Mouse (Mus musculus) testis, adult 2 months (tissue): ENCODE data around the gene Gm14862. TPM values are rescaled to one million over a fixed set of nuclear protein-coding genes. Genes with fewer than 3 reads are reported as not detected.

Experiments
- H3K27ac ChIP-seq: fragments of 200-500 bp; 2 replicates; pipeline ENCODE4 v1.5.1; 2012; ENCODE audit warnings: low read depth, low read length; ENCODE audit not compliant: control insufficient read depth, insufficient read depth
- H3K27me3 ChIP-seq: fragments of 200-500 bp; 2 replicates; pipeline ENCODE4 v1.6.1; 2012; ENCODE audit warnings: mild to moderate bottlenecking, low read length, moderate library complexity; ENCODE audit not compliant: control insufficient read depth, insufficient read depth
- H3K36me3 ChIP-seq: fragments of 200-500 bp; 2 replicates; pipeline ENCODE4 v1.6.1; 2012; ENCODE audit warnings: mild to moderate bottlenecking, low read length; ENCODE audit not compliant: control insufficient read depth, insufficient read depth
- H3K4me1 ChIP-seq: fragments of 200-500 bp; 2 replicates; pipeline ENCODE4 v1.6.1; 2012; ENCODE audit warnings: low read length; ENCODE audit not compliant: control insufficient read depth, insufficient read depth
- H3K4me3 ChIP-seq: fragments of 200-500 bp; 2 replicates; pipeline ENCODE4 v1.5.1; 2012; ENCODE audit warnings: low read depth, mild to moderate bottlenecking, low read length, moderate library complexity, mixed read lengths; ENCODE audit not compliant: control insufficient read depth
- CTCF ChIP-seq: fragments of 200-500 bp; IDR thresholded peaks from 2 replicates; pipeline ENCODE4 v1.5.1; 2012; ENCODE audit warnings: low read depth, mild to moderate bottlenecking, inconsistent platforms, low read length, moderate library complexity; ENCODE audit not compliant: control insufficient read depth, insufficient read depth, insufficient replicate concordance
- POLR2A ChIP-seq: fragments of 200-500 bp; IDR thresholded peaks from 2 replicates; pipeline ENCODE4 v1.6.1; 2012; ENCODE audit warnings: low read depth, mild to moderate bottlenecking, inconsistent platforms, low read length, moderate library complexity; ENCODE audit not compliant: control insufficient read depth
- polyA plus RNA-seq: library from polyadenylated mRNA; depleted of rRNA; stranded (reverse); fragments of >200 nt; gene quantifications from 2 replicates; pipeline ENCODE4 v1.2.3, GENCODE M21; 2012

Gene Gm14862
- polyA plus RNA-seq, 1 experiment: not detected

DNA sequence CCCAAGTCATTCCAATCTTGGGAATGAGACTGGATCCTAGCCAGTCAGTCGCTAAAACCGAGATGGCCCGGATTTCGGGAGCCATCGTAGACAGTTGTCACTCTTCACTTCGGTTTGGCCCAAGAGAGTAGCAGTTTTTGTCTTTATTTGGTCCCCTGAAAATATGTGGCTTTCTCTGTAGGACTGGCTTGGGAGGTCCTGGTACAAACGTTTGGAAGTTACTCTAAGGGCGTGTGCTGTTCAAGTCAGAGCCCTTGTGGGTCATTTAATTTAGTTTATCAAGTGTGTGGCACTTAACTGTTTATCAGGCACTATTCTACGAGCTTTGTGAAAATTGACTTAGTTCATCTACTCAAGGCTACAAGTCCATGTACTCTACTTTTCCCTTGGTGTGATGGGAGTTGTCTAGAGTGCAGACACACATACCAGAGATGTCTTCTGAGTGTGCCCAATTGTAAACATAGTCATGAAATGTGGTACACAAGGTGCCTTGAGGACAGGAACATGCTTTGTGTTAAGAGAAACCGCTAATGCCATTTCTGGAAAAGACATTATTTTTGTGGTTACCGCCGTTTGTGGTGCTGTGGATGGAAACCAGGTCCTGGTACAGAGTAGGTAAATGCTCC is 16.8 kb upstream of the Gm14862 start:
- TF ChIP-seq POLR2A: no peak
- no peak for TF ChIP-seq CTCF
- Histone ChIP-seq H3K27me3 (no peaks in the 10 kb centered on the region), H3K4me3 (peak overlapping the region; percentile 86), H3K27ac (peak overlapping the region; percentile 97), H3K36me3 (no peaks in the 10 kb centered on the region), H3K4me1 (no peaks in the 10 kb centered on the region)

DNA sequence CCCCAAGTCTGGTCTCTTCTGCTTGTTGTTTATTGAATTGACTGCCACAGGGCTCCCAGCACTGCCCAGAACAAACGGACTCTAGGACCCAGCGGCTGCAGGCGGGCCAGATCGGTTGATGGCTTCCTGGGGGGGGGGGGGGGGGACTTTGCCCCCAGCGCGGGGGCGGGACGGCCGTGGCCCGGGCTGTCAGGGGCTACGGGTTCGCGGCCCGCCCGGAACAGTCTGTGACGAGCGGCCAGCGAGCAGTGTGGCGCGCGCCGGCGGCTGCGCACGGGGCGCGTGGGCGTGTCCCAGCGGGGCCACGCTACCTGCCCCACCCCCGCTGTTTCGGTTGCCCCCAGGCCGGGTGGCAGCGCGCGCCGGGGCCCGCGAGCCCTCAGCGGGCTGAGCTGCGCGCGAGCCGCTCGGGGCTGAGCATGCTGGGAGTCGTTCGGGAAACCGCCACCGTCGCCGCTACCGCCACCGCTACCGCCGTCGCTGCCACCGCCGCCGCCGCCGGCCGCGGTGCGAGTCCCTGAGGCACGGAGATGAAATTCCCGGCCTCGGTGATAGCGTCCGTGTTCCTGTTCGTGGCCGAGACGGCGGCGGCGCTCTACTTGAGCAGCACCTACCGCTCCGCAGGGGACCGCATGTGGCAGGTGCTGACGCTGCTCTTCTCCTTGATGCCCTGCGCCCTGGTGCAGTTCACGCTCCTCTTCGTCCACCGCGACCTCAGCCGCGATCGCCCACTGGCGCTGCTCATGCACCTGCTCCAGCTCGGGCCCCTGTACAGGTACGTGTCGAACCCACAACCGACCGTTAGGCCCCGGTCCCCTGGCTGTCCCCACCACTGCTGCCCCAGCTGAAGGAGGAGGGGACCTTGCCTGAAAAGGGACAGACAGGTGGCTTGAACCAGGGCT is 16.0 kb upstream of the Gm14862 start, which contains the start of gene Xk:
Xk (plus strand) TSS at position 297 of the 902 bp plus-strand sequence.
- Histone ChIP-seq H3K4me3 (peak within 1 kb of the TSS; percentile 86), H3K27me3 (no peaks in the 10 kb centered on the region), H3K4me1 (no peaks in the 10 kb centered on the region), H3K36me3 (no peaks in the 10 kb centered on the region), H3K27ac (peak within 1 kb of the TSS; percentile 97)
- TF ChIP-seq CTCF: no peak
- TF ChIP-seq POLR2A: peak; percentile 13; the same call in 1 of the 2 replicates

DNA sequence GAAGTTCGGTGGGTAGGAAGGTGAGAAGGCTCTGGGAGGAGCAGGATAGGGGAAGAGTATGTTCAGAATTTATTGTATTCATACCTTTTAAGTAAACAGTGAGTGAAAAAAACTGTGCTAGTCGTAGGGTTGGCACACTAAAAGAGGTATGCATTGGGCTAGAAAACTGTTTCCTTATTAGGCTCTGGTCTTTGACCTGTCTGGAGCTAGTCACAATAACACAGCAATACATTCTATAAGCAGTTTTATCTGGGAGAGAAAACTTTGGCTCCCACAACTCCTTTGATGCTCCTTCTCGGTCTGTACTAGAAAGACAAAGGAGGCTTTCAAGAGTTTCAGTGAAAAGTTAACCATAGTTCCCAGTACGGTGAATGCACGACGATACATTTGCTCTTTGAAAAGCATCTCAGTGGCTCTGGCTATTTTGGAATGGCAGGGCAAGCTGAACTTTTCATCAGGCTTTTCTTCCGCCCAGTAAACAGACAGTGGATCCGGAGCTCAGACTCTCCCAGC is 15.3 kb upstream of the Gm14862 start:
- no peaks in the 10 kb centered on the region for H3K4me1 ChIP-seq
- peak overlapping the region; percentile 78 for H3K27ac ChIP-seq
- H3K36me3 ChIP-seq: no peaks in the 10 kb centered on the region
- no peaks in the 10 kb centered on the region for H3K27me3 ChIP-seq
- TF ChIP-seq POLR2A (no peak), CTCF (no peak)
- H3K4me3 ChIP-seq: peak overlapping the region; percentile 64

DNA sequence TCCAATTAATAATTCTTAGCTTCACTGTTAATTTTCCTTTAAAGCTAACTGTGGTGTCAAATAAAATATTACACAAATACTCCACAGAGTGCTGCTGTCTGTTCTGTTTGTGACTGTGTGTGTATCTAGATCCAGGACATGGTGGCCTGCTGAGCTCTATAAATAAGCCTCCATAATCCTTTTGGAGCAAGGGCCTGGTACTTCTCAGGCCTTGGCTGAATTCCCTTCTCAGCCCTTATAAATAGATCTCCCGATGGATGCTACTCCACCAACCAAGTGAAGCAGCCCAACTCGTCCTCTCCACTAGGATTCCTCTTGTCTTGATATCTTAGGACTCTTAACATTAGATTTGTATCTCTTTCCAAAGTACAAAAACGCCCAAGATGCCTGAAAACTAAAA is 14.4 kb upstream of the Gm14862 start:
- no peaks in the 10 kb centered on the region for H3K36me3 ChIP-seq
- no peak overlapping the region; the same call in 1 of the 2 replicates for H3K27ac ChIP-seq
- H3K4me1 ChIP-seq: no peaks in the 10 kb centered on the region
- TF ChIP-seq POLR2A (no peak), CTCF (no peak)
- no peaks in the 10 kb centered on the region for H3K27me3 ChIP-seq
- no peak overlapping the region for H3K4me3 ChIP-seq

DNA sequence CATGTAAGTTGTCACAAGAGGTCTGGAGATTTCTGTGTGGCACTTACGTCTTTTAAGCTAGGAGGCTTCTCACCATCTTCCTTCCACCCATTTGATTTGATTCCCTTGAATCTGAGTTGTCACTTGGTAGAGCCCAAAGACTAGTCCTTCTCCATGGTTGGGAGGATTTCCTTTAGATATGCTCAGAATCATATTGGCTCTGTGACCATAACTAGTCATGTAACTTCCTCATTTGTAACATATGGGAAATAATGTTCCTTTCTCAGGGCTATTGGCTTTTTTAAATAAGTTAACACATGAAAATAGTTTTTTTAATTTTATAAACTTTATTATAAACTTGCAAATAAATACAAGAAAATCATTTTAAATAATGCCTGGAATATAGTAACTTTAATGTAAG is 2.6 kb upstream of the Gm14862 start:
- no peak for TF ChIP-seq CTCF
- TF ChIP-seq POLR2A: no peak
- Histone ChIP-seq H3K27ac (no peak overlapping the region), H3K4me1 (no peaks in the 10 kb centered on the region), H3K4me3 (no peak overlapping the region), H3K36me3 (no peaks in the 10 kb centered on the region), H3K27me3 (no peaks in the 10 kb centered on the region)

DNA sequence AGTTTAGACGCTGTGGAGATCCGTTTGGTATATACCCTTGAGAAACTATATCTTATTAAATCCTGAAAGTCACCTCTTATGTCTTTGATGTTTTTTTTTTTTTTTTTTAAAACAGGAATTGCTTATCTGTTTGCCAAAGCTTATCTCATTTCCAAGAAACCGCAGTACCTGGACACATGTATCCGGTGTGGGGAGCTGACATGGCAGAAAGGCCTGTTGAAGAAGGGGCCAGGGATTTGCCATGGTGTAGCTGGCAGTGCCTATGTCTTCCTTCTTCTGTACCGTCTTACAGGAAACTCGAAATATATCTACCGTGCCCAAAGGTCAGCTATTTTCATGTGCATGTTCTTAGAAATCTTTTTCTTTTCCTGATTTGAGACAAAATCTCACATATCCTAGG is 1.1 kb upstream of the Gm14862 start:
- Histone ChIP-seq H3K36me3 (no peaks in the 10 kb centered on the region), H3K27me3 (no peaks in the 10 kb centered on the region), H3K4me1 (no peaks in the 10 kb centered on the region), H3K4me3 (no peak overlapping the region), H3K27ac (no peak overlapping the region)
- TF ChIP-seq CTCF (no peak), POLR2A (no peak)

DNA sequence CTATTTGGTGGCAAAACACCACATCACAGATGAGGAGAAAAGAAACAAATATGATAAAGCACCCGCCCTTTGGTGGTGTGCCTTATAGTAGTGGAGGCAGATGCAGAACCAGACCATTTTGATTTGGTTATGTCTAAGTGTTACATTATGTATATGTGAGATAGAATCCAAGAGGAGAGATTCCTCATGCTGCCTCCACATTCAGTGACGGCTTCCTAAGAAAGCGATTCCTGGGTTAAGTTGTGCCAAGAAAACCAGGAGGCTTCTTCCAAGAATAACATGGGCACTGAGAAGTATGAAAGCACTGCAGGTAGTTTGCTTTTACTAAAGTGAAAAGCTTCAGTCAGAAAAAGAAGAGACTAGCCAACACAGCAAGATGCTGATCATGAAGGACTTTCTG is 1.8 kb downstream of the Gm14862 start:
- no peak overlapping the region for H3K4me3 ChIP-seq
- no peaks in the 10 kb centered on the region for H3K27me3 ChIP-seq
- H3K4me1 ChIP-seq: no peaks in the 10 kb centered on the region
- TF ChIP-seq POLR2A (no peak), CTCF (no peak)
- H3K27ac ChIP-seq: no peak overlapping the region
- no peaks in the 10 kb centered on the region for H3K36me3 ChIP-seq
